8 mouse cellular contexts compared by ENCODE assay signal in genomic region chr6:5633036-5633708, GRCm38 (mm10).
DNase-seq lines count a peak whose midpoint lies in the region; ATAC-seq and TF ChIP-seq lines count a peak whose summit lies in the region.

No protein-coding gene starts in this region.

- H3K4me3 ChIP-seq in heart, adult 2 months: no peak overlapping the region
- no peak overlapping the region for H3K4me3 ChIP-seq in limb, embryonic 13.5 days
- no peak overlapping the region for H3K4me3 ChIP-seq in neural tube, embryonic 11.5 days (ENCODE audit: low read depth, low read length)

- no peak for TF ChIP-seq EP300 in heart, adult 2 months (IDR thresholded peaks at IDR 0.05; ENCODE audit: insufficient read depth, low read depth, low read length)

- H3K4me1 ChIP-seq in heart, adult 2 months (ENCODE audit: control insufficient read depth, insufficient read depth, low read length): no peaks in the 10 kb centered on the region
- H3K4me1 ChIP-seq in limb, embryonic 13.5 days: no peaks in the 10 kb centered on the region
- H3K4me1 ChIP-seq in neural tube, embryonic 11.5 days (ENCODE audit: control insufficient read depth, insufficient read depth, low read length): no peaks in the 10 kb centered on the region

- intact Hi-C loops in heart, adult 2 months (cut with DNase I): no loop called here

- peak; percentile 74 for ATAC-seq in common myeloid progenitor, adult 5-6 weeks (replicated peaks; ENCODE audit: low read depth, poor library complexity, severe bottlenecking)
- no peak for ATAC-seq in limb, embryonic 13.5 days (ENCODE audit: low FRiP score, low read depth)
- ATAC-seq in neural tube, embryonic 11.5 days (ENCODE audit: insufficient read depth, low FRiP score, low TSS enrichment): peak; percentile 69; the same call in 1 of the 2 replicates

- H3K27me3 ChIP-seq in heart, adult 2 months (ENCODE audit: control insufficient read depth, insufficient read depth, low read length): no peaks in the 10 kb centered on the region
- H3K27me3 ChIP-seq in limb, embryonic 13.5 days: no peaks in the 10 kb centered on the region
- H3K27me3 ChIP-seq in neural tube, embryonic 11.5 days (ENCODE audit: control insufficient read depth, insufficient read depth, low read length): no peaks in the 10 kb centered on the region

- 0 out of 2 replicates have a peak overlapping the region, but pooled peaks have one; percentile 9 for H3K4me2 ChIP-seq in limb, embryonic 13.5 days (replicated peaks)
- H3K4me2 ChIP-seq in neural tube, embryonic 11.5 days (ENCODE audit: low read depth): no peak overlapping the region

- H3K36me3 ChIP-seq in heart, adult 2 months (ENCODE audit: control insufficient read depth, insufficient read depth, low read length): no peaks in the 10 kb centered on the region
- no peaks in the 10 kb centered on the region for H3K36me3 ChIP-seq in limb, embryonic 13.5 days
- H3K36me3 ChIP-seq in neural tube, embryonic 11.5 days (ENCODE audit: control insufficient read depth, insufficient read depth, low read length): no peaks in the 10 kb centered on the region

- TF ChIP-seq POLR2A in heart, adult 2 months (IDR thresholded peaks at IDR 0.05; ENCODE audit: insufficient read depth, low read depth, low read length): no peak

- H3K79me2 ChIP-seq in heart, adult 2 months (replicated peaks; ENCODE audit: control insufficient read depth, insufficient read depth, low read length): no peaks in the 10 kb centered on the region

- peak; percentile 85 for TF ChIP-seq CTCF in heart, adult 2 months (IDR thresholded peaks at IDR 0.05)

- DNase-seq in urinary bladder, postnatal 14 days (ENCODE audit: low spot score): peak; percentile 55
- DNase-seq in urinary bladder, adult 2 months (ENCODE audit: low spot score): no peak
- DNase-seq in heart, adult 2 months: peak; percentile 32 to 55
- DNase-seq in kidney, adult 9 months: peak; percentile 87
- peak; percentile 44 for DNase-seq in neural tube, embryonic 11.5 days (ENCODE audit: low spot score)
- DNase-seq in urinary bladder, postnatal 36 days (ENCODE audit: low spot score in 2 of 2): peak; percentile 23 to 52

- WGBS in heart, adult 2 months: 20% methylated on average over 10 of the region's 10 CpGs
- WGBS in limb, embryonic 13.5 days: 20% methylated on average over 10 of the region's 10 CpGs
- WGBS in neural tube, embryonic 11.5 days: 24% methylated on average over 10 of the region's 10 CpGs

- H3K9ac ChIP-seq in heart, adult 2 months (ENCODE audit: low read depth, low read length): no peak overlapping the region
- H3K9ac ChIP-seq in limb, embryonic 13.5 days: no peak overlapping the region
- H3K9ac ChIP-seq in neural tube, embryonic 11.5 days (ENCODE audit: low read length): no peak overlapping the region

- H3K9me3 ChIP-seq in limb, embryonic 13.5 days: no peaks in the 10 kb centered on the region
- no peaks in the 10 kb centered on the region for H3K9me3 ChIP-seq in neural tube, embryonic 11.5 days (ENCODE audit: control insufficient read depth, low read length)

- no peak overlapping the region for H3K27ac ChIP-seq in heart, adult 2 months
- H3K27ac ChIP-seq in limb, embryonic 13.5 days: no peak overlapping the region
- no peak overlapping the region for H3K27ac ChIP-seq in neural tube, embryonic 11.5 days (ENCODE audit: low read depth, low read length)
